Mouse (Mus musculus) kidney, adult 8-10 months (tissue): ENCODE measurements at regions not wholly inside any gene's neighbourhood (a gene's known extent, or its start where the extent isn't known, plus 50 kb on each side); places are given as distances from the start of the nearest gene placed in this dataset.

Experiments
- DNase-seq, 2 experiments: peaks; one replicate each; pipeline ENCODE4 v3.0.0; 2022

DNA sequence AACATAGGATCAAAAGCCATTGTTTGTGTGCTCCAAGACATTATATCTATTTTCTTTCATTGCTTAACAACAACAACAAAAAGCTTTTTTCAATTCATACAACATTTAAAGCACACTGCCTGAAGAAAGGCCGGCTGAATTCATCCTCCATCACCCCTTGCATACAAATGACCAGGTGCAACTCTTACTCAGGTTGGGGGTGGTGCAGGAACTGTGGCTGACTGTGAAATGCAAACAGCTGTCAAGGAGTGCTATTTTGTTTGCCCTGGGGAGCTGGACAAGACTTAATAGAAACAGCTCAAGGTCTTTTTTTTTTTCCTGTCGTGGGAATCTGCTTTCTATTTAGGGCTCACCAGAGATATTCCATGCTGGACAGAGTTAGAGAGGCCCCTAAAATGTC lies 406.6 kb upstream of the Cldn34d start:
- no peak for DNase-seq

DNA sequence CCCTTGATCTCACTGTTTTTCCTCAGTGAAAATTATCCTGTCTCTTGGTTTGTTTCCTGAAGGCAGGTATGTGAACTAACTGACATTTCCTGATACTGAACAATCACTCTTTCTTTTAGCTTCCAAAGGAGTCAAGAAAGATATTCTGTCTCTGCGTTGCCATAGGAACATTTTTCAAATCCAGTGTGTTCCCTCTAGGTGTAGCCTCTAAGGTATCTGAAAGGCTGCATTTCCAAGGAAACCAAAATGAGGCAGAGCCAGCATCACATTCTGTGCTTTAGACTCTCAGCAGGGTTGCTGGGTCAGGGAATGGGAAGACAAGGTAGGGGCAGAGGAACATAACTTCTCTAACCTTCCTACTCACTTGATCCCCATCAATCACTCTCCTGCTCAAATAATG lies 411.2 kb upstream of the Cldn34d start:
- no peak for DNase-seq

DNA sequence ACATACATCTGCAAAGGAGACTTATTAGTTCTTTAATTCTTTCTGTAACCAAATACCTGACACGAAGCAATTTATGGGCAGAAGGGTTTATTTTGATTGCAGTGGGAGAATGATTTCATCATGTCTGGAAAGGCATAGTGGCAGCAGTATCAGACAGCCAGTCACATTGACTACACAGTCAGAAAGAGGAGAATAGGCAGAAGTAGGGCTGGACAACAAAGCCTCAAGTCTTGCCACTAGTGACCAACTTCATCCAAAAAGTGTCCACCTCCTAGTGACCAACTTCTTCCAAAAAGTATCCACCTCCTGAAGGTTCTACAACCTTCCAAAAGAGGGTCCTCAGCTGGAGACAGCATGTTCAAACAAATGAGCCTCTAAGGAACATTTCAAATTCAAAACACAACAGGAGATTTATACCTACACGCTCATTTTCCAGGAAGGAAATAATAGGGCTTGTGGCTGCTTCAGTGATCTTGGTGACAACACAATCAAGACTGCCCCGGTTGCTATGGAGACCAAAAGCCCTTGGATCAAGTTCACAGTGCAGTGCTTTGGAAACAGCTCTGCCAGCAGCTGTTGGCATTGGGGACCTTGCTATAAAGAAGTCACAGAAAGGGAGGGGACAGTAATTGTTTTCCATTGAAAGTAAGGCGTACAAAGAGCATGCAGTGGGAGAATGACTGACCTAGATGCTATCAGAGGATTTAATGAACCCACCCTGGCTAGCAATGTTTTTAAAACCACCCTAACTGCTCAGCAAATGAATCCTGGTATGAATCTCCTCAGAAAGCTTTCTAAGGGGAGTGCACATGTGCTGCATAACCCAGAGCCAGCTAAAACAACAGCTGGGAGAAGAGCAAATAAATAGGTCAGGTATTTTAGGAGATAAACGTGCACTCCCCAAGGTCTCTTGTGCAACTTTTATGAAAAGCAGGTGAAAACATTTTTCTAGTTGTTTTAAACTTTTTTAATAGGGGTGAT lies 448.0 kb upstream of the Cldn34d start:
- DNase-seq, result peak; percentile 3 to 26

DNA sequence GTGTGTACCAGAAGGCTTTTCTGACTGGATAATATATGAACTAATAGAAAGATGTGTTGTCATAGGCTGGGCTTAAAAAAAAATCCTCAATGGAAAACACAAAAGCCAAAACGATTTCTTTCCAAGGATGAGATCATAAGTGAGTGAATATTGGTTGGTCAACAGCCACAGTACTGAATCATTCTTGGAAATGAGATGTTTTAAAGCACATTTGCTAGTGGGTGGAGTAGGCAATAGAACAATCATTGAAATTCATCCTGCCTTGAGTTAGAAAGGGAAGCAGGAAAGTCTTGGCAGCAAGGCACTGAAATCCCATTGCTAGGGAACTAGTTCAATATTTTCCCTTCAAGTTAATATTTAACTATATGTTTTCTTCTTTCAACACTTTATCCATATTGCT lies 449.3 kb upstream of the Cldn34d start:
- no peak for DNase-seq

DNA sequence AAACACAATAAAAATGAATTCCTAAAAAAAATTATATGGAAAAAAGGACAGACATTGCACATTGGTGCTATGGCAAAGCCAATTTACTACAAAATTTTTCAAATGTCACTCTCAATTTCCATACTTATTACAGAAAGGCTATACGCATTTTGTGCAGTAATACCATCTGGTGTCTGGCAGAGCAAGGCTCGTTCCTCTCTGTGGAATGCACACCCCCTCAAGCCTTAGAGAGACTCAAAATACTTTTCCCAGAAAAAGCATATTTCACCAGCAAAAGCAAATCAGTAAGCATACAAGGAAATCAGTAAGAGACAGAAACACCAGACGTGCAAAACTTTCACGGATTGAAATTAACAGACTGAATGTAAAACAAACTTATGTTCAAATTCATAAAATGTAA lies 431.0 kb upstream of the Tbl1x start:
- no peak for DNase-seq

DNA sequence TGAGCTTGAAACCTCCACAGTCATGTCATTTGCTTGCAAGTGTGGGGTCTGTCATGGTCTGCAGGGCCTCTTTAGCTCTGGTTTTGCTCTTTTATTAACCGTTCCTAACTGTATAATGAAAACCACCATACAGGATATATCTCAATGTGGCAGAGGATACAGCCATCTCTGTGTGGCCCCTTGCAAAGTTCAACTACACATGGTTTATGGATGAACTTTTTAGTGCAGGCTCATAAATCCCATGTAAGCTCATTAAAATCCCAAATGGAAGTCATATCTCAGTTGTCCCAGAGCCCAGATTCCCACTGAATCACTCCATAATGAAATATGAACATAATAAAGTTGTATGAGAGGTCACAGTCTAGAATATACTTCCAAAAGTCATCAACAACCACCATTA lies 428.1 kb upstream of the Tbl1x start:
- no peak for DNase-seq

DNA sequence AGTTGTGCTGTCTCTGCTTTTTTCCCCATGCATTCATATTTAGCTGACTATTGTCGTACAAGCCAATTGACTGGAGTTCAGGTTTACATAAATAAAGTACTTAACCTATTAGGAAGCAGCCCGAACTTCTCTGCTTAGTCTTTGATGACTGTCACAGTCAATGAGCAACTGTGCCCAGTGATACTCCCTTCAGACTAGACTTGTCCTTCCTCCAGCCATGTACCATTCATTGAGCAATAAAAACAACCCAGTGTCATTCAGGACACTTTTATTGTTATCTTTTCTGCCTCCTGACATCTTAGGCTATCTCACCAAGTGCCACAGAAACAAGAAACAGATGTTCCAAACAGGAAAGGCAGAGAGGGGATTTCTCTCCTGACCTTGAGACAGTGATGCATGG lies 389.1 kb upstream of the Tbl1x start:
- no peak for DNase-seq
